Mouse (Mus musculus): Measurements from ENCODE around the gene F13a1.

The F13a1 gene

GRCm38 (mm10) chr13:36953676-36954075 is 96.4 kb downstream of the F13a1 start:
- no peak for DNase-seq (ENCODE audit: extremely low spot score)

GRCm38 (mm10) chr13:36941891-36942290 is 108.2 kb downstream of the F13a1 start:
- DNase-seq (ENCODE audit: extremely low spot score), result no peak

GRCm38 (mm10) chr13:36932066-36932465 is 118.0 kb downstream of the F13a1 start:
- no peak for DNase-seq (ENCODE audit: extremely low spot score)

- no peak for DNase-seq (ENCODE audit: extremely low spot score)
Observed at GRCm38 (mm10) chr13:36919737-36920136, 130.3 kb downstream of the F13a1 start.

- DNase-seq (ENCODE audit: extremely low spot score), result no peak
Observed at GRCm38 (mm10) chr13:36903885-36904284, 146.2 kb downstream of the F13a1 start.

- no peak for DNase-seq (ENCODE audit: extremely low spot score)
Observed at GRCm38 (mm10) chr13:36903447-36903846, 146.6 kb downstream of the F13a1 start.

GRCm38 (mm10) chr13:36901603-36902002 is 148.4 kb downstream of the F13a1 start:
- no peak for DNase-seq (ENCODE audit: extremely low spot score)

- DNase-seq (ENCODE audit: extremely low spot score), result no peak
Observed at GRCm38 (mm10) chr13:36901016-36901415, 149.0 kb downstream of the F13a1 start.

- DNase-seq (ENCODE audit: extremely low spot score), result no peak
Observed at GRCm38 (mm10) chr13:36896061-36896460, 154.0 kb downstream of the F13a1 start.

- DNase-seq (ENCODE audit: extremely low spot score), result no peak
Observed at GRCm38 (mm10) chr13:36893762-36894161, 156.3 kb downstream of the F13a1 start.

- no peak for DNase-seq (ENCODE audit: extremely low spot score)
Observed at GRCm38 (mm10) chr13:36892216-36892615, 157.8 kb downstream of the F13a1 start.

GRCm38 (mm10) chr13:36885973-36886372 is 164.1 kb downstream of the F13a1 start:
- no peak for DNase-seq (ENCODE audit: extremely low spot score)

- DNase-seq (ENCODE audit: extremely low spot score), result no peak
Observed at GRCm38 (mm10) chr13:36839111-36839510, 210.9 kb downstream of the F13a1 start.

All from embryo, embryonic 9.5 days (tissue).